ENCODE assay signal across 9 mouse cellular contexts in genomic region chr11:96595890-96596289, GRCm38 (mm10).
A peak's percentile ranks its signal among the peaks of the same experiment; 100 is the strongest.
DNase-seq lines count a peak whose midpoint lies in the region; ATAC-seq lines count a peak whose summit lies in the region.
"Had no signal": no experiment of that assay in that cellular context is flagged by ENCODE, and none has a peak within 500 bp of the region (broad histone marks: within the 10 kb centered on the region; RNA-seq: fewer than 3 reads in every experiment).

No protein-coding gene starts in this region.

- no peak for ATAC-seq in heart, embryonic 13.5 days (ENCODE audit: extremely low read depth, insufficient number of reproducible peaks, low FRiP score, low TSS enrichment)
- ATAC-seq in hindbrain, embryonic 15.5 days (ENCODE audit: low FRiP score, low read depth), result peak; percentile 38; the same call in 1 of the 2 replicates
- ATAC-seq in midbrain, embryonic 12.5 days (ENCODE audit: low FRiP score, low read depth), result no peak
- ATAC-seq in cerebellum, adult (ENCODE audit: insufficient number of reproducible peaks, low FRiP score, low TSS enrichment), result no peak
- no peak for ATAC-seq in granulocyte monocyte progenitor cell, adult 5-6 weeks (replicated peaks; ENCODE audit: poor library complexity, severe bottlenecking)

- H3K27ac ChIP-seq in heart, embryonic 13.5 days (replicated peaks), result no peak overlapping the region
- H3K27ac ChIP-seq in hindbrain, embryonic 15.5 days (replicated peaks), result peak overlapping the region; percentile 76
- no peak overlapping the region; the same call in 1 of the 2 replicates for H3K27ac ChIP-seq in midbrain, embryonic 12.5 days (replicated peaks)

- peak overlapping the region; percentile 29; the same call in 1 of the 2 replicates for H3K9ac ChIP-seq in heart, embryonic 13.5 days
- H3K9ac ChIP-seq in hindbrain, embryonic 15.5 days, result peak overlapping the region; percentile 11; the same call in 1 of the 2 replicates
- H3K9ac ChIP-seq in midbrain, embryonic 12.5 days (replicated peaks), result no peak overlapping the region

- no peak for DNase-seq in heart, postnatal 4 days
- peak; percentile 22 for DNase-seq in brain, adult 2 months (ENCODE audit: low read depth, low spot score)
- DNase-seq in urinary bladder, postnatal 4 days (ENCODE audit: low spot score in 2 of 2), result no peak
- DNase-seq: cerebellum, postnatal 25 days had no signal

- H3K27me3 ChIP-seq in heart, embryonic 13.5 days (replicated peaks), result peaks cover 26% of the 10 kb centered on the region
- H3K27me3 ChIP-seq in hindbrain, embryonic 15.5 days, result no peaks in the 10 kb centered on the region
- H3K27me3 ChIP-seq in midbrain, embryonic 12.5 days, result peaks cover 8% of the 10 kb centered on the region; the same call in 1 of the 2 replicates

- 32% methylated on average over 12 of the region's 12 CpGs for WGBS in heart, embryonic 13.5 days
- 22% methylated on average over 12 of the region's 12 CpGs for WGBS in hindbrain, embryonic 15.5 days
- WGBS in midbrain, embryonic 12.5 days, result 42% methylated on average over 12 of the region's 12 CpGs

- H3K4me2 ChIP-seq in heart, embryonic 13.5 days, result peak overlapping the region; percentile 55
- H3K4me2 ChIP-seq in hindbrain, embryonic 15.5 days, result peak overlapping the region; percentile 49
- H3K4me2 ChIP-seq in midbrain, embryonic 12.5 days (replicated peaks), result peak overlapping the region; percentile 36

- H3K36me3 ChIP-seq in heart, embryonic 13.5 days, result no peaks in the 10 kb centered on the region
- no peaks in the 10 kb centered on the region for H3K36me3 ChIP-seq in hindbrain, embryonic 15.5 days
- no peaks in the 10 kb centered on the region for H3K36me3 ChIP-seq in midbrain, embryonic 12.5 days

- H3K4me1 ChIP-seq in heart, embryonic 13.5 days, result peaks cover 9% of the 10 kb centered on the region
- H3K4me1 ChIP-seq in hindbrain, embryonic 15.5 days (replicated peaks), result peaks cover 17% of the 10 kb centered on the region
- H3K4me1 ChIP-seq in midbrain, embryonic 12.5 days, result peaks cover 17% of the 10 kb centered on the region

- H3K9me3 ChIP-seq in heart, embryonic 13.5 days, result no peaks in the 10 kb centered on the region
- no peaks in the 10 kb centered on the region for H3K9me3 ChIP-seq in hindbrain, embryonic 15.5 days
- H3K9me3 ChIP-seq in midbrain, embryonic 12.5 days, result no peaks in the 10 kb centered on the region

- H3K4me3 ChIP-seq in heart, embryonic 13.5 days, result peak overlapping the region; percentile 24
- H3K4me3 ChIP-seq in hindbrain, embryonic 15.5 days, result peak overlapping the region; percentile 9
- H3K4me3 ChIP-seq in midbrain, embryonic 12.5 days, result no peak overlapping the region
